Mouse (Mus musculus): ENCODE measurements around the gene Dhh. TPM values are rescaled to one million over a fixed set of nuclear protein-coding genes. Genes with fewer than 3 reads are reported as not detected.

Gene Dhh
- polyA plus RNA-seq, 1 experiment = 2.6 TPM

DNA sequence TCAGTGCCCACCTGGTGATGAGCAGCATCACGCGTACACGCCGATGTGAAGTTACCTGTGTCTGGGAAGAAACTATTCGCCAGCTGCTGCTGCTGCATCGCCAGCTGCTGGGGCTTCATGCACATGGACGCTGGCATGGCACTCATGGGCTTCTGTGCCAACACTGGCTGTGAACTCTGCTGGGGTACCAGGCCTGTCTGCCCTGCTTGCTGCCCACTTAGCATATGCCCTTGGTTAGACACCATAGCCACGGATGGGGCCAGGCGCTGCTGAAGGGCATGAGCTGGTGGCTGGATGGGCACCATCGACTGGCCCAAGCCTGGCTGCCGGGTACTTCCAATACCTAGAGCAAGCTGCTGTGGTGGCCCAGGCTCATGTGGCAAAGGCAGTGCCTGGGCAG, 49.2 kb downstream of the Dhh start:
- Histone ChIP-seq H3K36me3 (ENCODE audit: control insufficient read depth, insufficient read depth, low read length) (peaks cover 96% of the 10 kb centered on the region), H3K4me1 (replicated peaks; ENCODE audit: control insufficient read depth, insufficient read depth, low read length) (no peaks in the 10 kb centered on the region), H3K27ac (ENCODE audit: control insufficient read depth, insufficient read depth, low read length) (no peak overlapping the region), H3K27me3 (ENCODE audit: control insufficient read depth, insufficient read depth, low read length) (no peaks in the 10 kb centered on the region), H3K4me3 (ENCODE audit: control insufficient read depth, insufficient read depth, low read length) (no peak overlapping the region)
- 96% methylated on average over 11 of the region's 11 CpGs for WGBS
- no peak for DNase-seq
- TF ChIP-seq POLR2A (IDR thresholded peaks at IDR 0.05; ENCODE audit: control insufficient read depth, extremely low read depth, insufficient read depth, low read length, poor library complexity) (no peak), CTCF (IDR thresholded peaks at IDR 0.05; ENCODE audit: borderline replicate concordance, control insufficient read depth, extremely low read depth, insufficient read depth, low read length, poor library complexity) (no peak)

DNA sequence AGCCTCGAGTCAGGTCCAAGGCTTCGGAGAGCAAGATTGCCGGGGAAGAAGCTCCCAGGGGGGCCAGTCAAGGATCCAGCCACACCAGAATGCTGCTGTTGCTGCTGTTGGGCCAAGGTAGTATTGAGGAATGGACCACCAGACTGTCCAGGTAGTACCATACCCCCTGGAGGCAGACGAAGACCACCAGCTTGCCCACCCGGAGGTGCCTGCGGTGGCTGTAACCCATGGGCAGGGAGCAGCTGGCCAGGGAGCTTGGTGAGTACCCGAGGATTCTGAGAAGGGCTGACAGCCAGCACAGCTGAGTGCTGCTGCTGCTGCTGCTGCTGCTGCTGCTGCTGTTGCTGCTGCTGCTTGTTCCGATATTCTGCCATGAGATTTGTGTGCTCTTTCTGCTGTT, 52.2 kb downstream of the Dhh start:
- no peak overlapping the region for H3K4me3 ChIP-seq (ENCODE audit: control insufficient read depth, insufficient read depth, low read length)
- no peaks in the 10 kb centered on the region for H3K4me1 ChIP-seq (replicated peaks; ENCODE audit: control insufficient read depth, insufficient read depth, low read length)
- H3K36me3 ChIP-seq (ENCODE audit: control insufficient read depth, insufficient read depth, low read length) = peaks cover 91% of the 10 kb centered on the region
- TF ChIP-seq CTCF (IDR thresholded peaks at IDR 0.05; ENCODE audit: borderline replicate concordance, control insufficient read depth, extremely low read depth, insufficient read depth, low read length, poor library complexity) (no peak), POLR2A (IDR thresholded peaks at IDR 0.05; ENCODE audit: control insufficient read depth, extremely low read depth, insufficient read depth, low read length, poor library complexity) (no peak)
- H3K27me3 ChIP-seq (ENCODE audit: control insufficient read depth, insufficient read depth, low read length) = no peaks in the 10 kb centered on the region
- WGBS = 97% methylated on average over 8 of the region's 8 CpGs
- no peak for DNase-seq
- H3K27ac ChIP-seq (ENCODE audit: control insufficient read depth, insufficient read depth, low read length) = no peak overlapping the region

DNA sequence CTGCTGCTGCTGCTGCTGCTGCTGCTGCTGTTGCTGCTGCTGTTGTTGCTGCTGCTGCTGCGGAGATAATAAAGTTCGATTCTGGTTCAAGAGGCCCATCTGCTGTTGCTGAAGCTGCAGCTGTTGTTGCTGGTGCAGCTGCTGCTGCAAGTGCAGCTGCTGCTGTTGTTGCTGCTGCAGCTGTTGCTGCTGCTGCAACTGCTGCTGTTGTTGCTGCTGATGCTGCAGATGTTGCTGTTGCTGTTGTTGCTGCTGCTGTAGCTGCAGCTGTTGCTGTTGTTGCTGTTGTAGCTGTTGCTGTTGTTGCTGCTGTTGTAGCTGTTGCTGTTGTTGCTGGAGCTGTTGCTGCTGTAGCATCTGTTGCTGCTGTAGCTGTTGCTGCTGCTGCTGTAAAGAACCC, 53.2 kb downstream of the Dhh start:
- no peak overlapping the region for H3K27ac ChIP-seq (ENCODE audit: control insufficient read depth, insufficient read depth, low read length)
- H3K27me3 ChIP-seq (ENCODE audit: control insufficient read depth, insufficient read depth, low read length) = no peaks in the 10 kb centered on the region
- TF ChIP-seq POLR2A (IDR thresholded peaks at IDR 0.05; ENCODE audit: control insufficient read depth, extremely low read depth, insufficient read depth, low read length, poor library complexity) = no peak
- TF ChIP-seq CTCF (IDR thresholded peaks at IDR 0.05; ENCODE audit: borderline replicate concordance, control insufficient read depth, extremely low read depth, insufficient read depth, low read length, poor library complexity) = no peak
- H3K36me3 ChIP-seq (ENCODE audit: control insufficient read depth, insufficient read depth, low read length) = peaks cover 91% of the 10 kb centered on the region
- H3K4me1 ChIP-seq (replicated peaks; ENCODE audit: control insufficient read depth, insufficient read depth, low read length) = no peaks in the 10 kb centered on the region
- no peak overlapping the region for H3K4me3 ChIP-seq (ENCODE audit: control insufficient read depth, insufficient read depth, low read length)
- DNase-seq = no peak
- WGBS = 89% methylated on average over 2 of the region's 2 CpGs

DNA sequence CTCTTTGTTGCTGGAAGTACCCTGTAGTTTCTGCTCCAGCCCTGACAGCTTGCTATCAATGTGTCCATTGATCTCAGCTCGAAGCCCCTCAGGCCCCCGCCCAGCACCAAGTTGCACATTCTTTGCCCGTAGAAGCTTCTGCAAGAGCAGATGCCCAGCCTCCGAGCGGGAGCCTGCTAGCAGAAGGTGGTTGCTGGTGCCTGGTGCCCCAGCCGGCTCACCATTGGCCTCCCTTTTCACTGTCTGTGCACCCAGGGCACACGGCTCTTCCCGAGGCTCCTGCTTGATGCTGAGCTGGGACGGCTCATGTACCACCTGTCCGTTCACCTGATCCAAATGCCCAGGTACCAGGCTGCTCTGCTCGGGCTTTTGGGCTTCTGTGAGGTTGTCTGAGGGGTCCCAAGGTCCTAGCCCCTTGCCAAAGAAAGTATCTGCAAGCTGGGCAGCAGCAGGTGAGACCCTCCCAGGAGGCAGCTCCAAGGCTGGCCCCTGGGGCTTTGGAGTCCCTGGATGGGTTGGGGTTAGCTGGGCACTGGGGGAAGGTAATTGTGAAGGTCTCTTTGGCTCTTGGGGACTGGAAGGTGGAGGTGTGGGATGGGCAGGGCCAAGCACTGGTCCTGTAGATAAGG, 54.6 kb downstream of the Dhh start:
- no peak for DNase-seq
- no peak overlapping the region for H3K27ac ChIP-seq (ENCODE audit: control insufficient read depth, insufficient read depth, low read length)
- H3K36me3 ChIP-seq (ENCODE audit: control insufficient read depth, insufficient read depth, low read length) = peaks cover 91% of the 10 kb centered on the region
- TF ChIP-seq CTCF (IDR thresholded peaks at IDR 0.05; ENCODE audit: borderline replicate concordance, control insufficient read depth, extremely low read depth, insufficient read depth, low read length, poor library complexity) = no peak
- no peak for TF ChIP-seq POLR2A (IDR thresholded peaks at IDR 0.05; ENCODE audit: control insufficient read depth, extremely low read depth, insufficient read depth, low read length, poor library complexity)
- H3K4me3 ChIP-seq (ENCODE audit: control insufficient read depth, insufficient read depth, low read length) = no peak overlapping the region
- 98% methylated on average over 11 of the region's 11 CpGs for WGBS
- no peaks in the 10 kb centered on the region for H3K27me3 ChIP-seq (ENCODE audit: control insufficient read depth, insufficient read depth, low read length)
- no peaks in the 10 kb centered on the region for H3K4me1 ChIP-seq (replicated peaks; ENCODE audit: control insufficient read depth, insufficient read depth, low read length)

Other genes with a start within 250 kb of the Dhh start
- 59.7 and 65.5 TPM in 2 replicates for gene Ddx23, start 235.6 kb downstream of the Dhh start, polyA plus RNA-seq (2012; rRNA removed)
- 2.6 and 2.8 TPM in 2 replicates for gene Rnd1, start 221.1 kb downstream of the Dhh start, polyA plus RNA-seq (2012; rRNA removed)
- 0.04 and 0.09 TPM in 2 replicates for gene Ccdc65, start 190.3 kb downstream of the Dhh start, polyA plus RNA-seq (2012; rRNA removed)
- 2.1 and 3.1 TPM in 2 replicates for gene Fkbp11, start 170.3 kb downstream of the Dhh start, polyA plus RNA-seq (2012; rRNA removed)
- 165 and 182 TPM in 2 replicates for gene Arf3, start 135.3 kb downstream of the Dhh start, polyA plus RNA-seq (2012; rRNA removed)
- gene Wnt10b, start 120.4 kb downstream of the Dhh start, polyA plus RNA-seq (2012; rRNA removed) = 3.4 and 3.9 TPM in 2 replicates
- gene Wnt1, start 108.7 kb downstream of the Dhh start, polyA plus RNA-seq (2012; rRNA removed) = 0.07 and 0.22 TPM in 2 replicates
- 0.26 and 0.65 TPM in 2 replicates for gene Ddn, start 89.0 kb downstream of the Dhh start, polyA plus RNA-seq (2012; rRNA removed)
- gene Prkag1, start 67.0 kb downstream of the Dhh start, polyA plus RNA-seq (2012; rRNA removed) = 90.7 and 105 TPM in 2 replicates
- gene Kmt2d, start 27.3 kb downstream of the Dhh start, polyA plus RNA-seq (2012; rRNA removed) = 69.1 and 93.4 TPM in 2 replicates
- 8.0 and 9.8 TPM in 2 replicates for gene Rhebl1, start 4.0 kb downstream of the Dhh start, polyA plus RNA-seq (2012; rRNA removed)
- 390 and 404 TPM in 2 replicates for gene Lmbr1l, start 19.7 kb upstream of the Dhh start, polyA plus RNA-seq (2012; rRNA removed)
- 3,866 and 5,106 TPM in 2 replicates for gene Tuba1b, start 36.0 kb upstream of the Dhh start, polyA plus RNA-seq (2012; rRNA removed)
- gene Gm49450, start 55.0 kb upstream of the Dhh start, polyA plus RNA-seq (2012; rRNA removed) = 82.1 and 153 TPM in 2 replicates
- 373 and 432 TPM in 2 replicates for gene Tuba1a, start 55.2 kb upstream of the Dhh start, polyA plus RNA-seq (2012; rRNA removed)
- gene Tuba1c, start 131.4 kb upstream of the Dhh start, polyA plus RNA-seq (2012; rRNA removed) = 294 and 330 TPM in 2 replicates
- gene Prph, start 156.6 kb upstream of the Dhh start, polyA plus RNA-seq (2012; rRNA removed) = 1.9 and 2.3 TPM in 2 replicates
- gene Troap, start 176.0 kb upstream of the Dhh start, polyA plus RNA-seq (2012; rRNA removed) = 40.8 and 57.0 TPM in 2 replicates
- 0.08 and 0.27 TPM in 2 replicates for gene C1ql4, start 189.3 kb upstream of the Dhh start, polyA plus RNA-seq (2012; rRNA removed)
- 0.39 and 0.46 TPM in 2 replicates for gene Dnajc22, start 194.6 kb upstream of the Dhh start, polyA plus RNA-seq (2012; rRNA removed)
- 11.8 and 12.2 TPM in 2 replicates for gene Spats2, start 227.4 kb upstream of the Dhh start, polyA plus RNA-seq (2012; rRNA removed)

Measured in thymus, adult 2 months (tissue).